Mouse (Mus musculus) megakaryocyte, embryonic 14.5 days (primary cell): ENCODE results near the gene Bscl2.

ENCODE experiments used
- FLI1 ChIP-seq: IDR thresholded peaks from 2 replicates; pipeline ENCODE4 v1.6.1; 2012; ENCODE audit warnings: low read length, inconsistent platforms, mixed read lengths
- GATA1 ChIP-seq: IDR thresholded peaks from 3 replicates; pipeline ENCODE4 v1.6.1; 2012; ENCODE audit warnings: mixed read lengths, low read length, inconsistent platforms, borderline replicate concordance

- TF ChIP-seq GATA1 (no peak), FLI1 (no peak)
Observed at GRCm38 (mm10) chr19:8857689-8858088, 20.4 kb downstream of the Bscl2 start.
